Mouse (Mus musculus) monocyte, adult 2 months (primary cell): ENCODE data around the gene Alox15.

Experiments used
- DNase-seq, 2 experiments: peaks; one replicate each; pipeline ENCODE4 v3.0.0; 2022; ENCODE audit warnings: low spot score in 2 of 2, low read depth in 1 of 2

The Alox15 gene

DNA sequence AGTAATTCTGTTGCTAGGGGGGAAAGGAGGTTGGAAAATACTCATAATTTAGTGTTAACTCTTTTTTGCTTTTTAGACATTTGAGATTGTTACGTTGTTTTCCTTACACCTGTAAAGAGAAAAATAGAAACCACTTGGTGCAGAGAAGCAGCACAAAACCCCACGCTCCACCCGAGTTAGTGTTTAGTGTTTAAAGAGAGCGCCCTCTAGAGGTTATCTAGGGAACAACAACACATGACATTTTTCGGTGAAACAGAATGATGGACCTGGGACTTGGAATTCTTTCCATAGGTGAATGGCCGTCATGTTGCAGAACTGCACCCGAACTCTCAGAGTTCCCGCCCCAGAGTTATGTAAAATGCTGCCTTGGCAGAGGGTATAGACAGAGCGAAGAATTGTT lies 42.5 kb downstream of the Alox15 start:
- no peak for DNase-seq

DNA sequence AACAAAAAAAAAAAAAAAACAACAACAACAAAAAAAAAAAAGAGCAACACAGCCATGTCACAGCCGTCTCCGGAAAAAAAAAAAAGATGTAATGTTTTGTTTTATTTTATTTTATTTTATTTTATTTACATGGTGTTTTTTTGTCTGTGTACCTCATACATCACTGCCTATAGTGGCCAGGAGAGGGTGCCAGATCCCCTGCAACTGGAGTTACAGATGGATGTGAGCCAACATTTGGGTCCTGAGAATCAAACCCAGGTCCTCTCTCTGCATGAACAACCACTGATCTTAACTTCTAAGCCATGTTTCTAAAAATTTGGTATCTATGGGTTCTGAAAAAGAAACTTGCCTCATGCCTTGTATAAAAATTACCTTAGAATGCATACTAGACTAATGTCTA lies 43.5 kb downstream of the Alox15 start:
- DNase-seq, result no peak

DNA sequence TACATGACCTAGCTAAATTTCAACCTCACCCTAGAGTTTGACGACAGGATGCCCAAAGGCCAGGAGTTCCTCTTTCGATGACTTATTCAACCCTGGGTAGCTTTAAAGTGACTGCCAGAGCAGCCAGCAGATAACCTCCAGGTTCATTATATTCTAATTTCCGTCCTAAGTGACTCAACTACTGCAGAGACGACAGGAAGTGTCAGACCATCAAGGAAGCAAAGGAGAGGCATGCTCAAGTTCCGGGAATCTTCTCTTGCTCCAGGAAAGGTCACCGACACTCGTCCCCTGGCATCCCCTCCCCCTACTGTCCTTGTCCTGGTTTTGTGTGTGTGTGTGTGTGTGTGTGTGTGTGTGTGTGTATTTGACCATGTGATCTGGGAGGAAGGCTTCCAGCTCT lies 45.7 kb downstream of the Alox15 start:
- peak; percentile 29 to 52 for DNase-seq

DNA sequence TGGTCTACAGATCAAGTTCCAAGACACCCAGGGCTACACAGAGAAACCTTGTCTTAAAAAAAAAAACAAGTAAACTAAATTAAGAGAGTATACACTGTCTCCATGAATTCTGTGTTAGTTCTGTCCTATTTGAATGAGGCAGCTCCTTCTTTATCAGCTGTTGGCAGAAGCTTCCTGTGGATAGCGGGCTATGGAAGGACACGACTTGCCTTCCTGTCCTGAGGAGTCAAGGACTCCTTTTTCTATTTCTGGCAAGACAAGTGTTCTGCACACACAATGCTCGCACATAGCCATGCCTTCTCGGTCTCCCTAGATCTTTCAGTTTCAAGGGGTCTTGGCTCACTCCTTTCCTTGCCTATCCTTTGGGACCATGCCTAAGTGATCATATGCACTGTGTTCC lies 49.5 kb downstream of the Alox15 start:
- DNase-seq, result no peak

DNA sequence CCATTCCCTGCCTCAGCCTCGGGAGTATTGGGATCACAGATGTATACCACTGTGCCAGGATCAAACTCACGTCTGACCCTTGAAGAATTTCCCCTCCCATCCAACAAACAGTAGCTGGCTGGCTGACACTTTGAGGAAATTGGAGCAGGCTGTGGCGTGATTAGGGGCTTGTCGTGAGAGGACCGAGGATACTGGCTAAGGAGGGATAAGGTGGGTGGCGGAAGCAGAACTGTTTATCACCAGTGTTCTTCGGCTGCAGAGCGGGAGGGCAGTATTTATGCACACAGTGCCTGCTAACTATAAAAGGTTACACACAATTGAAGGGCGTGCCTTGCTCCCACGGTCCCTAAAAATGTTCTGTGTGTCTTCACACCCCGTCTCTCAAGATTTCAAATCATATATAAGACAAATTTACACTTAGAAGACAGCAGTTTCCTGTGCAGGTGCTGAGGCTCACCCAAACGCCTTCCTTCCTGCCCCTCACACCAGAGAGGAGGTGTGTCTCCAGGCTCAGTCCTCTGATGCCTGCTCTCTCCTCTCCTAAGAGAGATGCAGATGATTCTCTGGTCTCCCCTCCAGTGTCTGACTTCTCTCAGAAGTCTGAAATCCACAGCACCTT lies 53.9 kb downstream of the Alox15 start:
- no peak for DNase-seq

DNA sequence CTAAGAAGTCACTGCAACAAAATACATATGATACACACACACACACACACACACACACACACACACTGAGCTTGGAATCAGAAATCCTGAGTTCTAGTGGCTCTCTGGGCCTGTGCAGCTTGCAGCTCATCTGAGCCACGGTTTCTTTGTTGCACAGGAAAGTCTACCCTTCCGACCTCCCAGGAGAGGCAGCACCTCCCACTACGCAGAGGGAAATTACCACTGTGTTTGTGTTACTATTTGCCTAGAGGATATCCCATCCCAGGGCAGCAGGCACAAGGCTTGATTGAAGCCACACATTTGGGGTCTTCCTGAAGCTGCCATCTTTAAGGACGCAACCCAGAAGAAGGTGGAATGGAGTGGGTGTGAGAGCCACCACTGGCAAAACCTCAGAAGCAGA lies 54.4 kb downstream of the Alox15 start:
- no peak for DNase-seq
